Mouse (Mus musculus) naive thymus-derived CD4-positive, alpha-beta T cell, adult 5 months (primary cell): Measurements from ENCODE around the gene Gm21693. TPM values are rescaled to one million over a fixed set of nuclear protein-coding genes. Genes with fewer than 3 reads are reported as not detected.

Experiments
- polyA plus RNA-seq: library from polyadenylated mRNA; unstranded; fragments of 100-300 nt; shearing (Covaris generic); gene quantifications from one replicate; pipeline ENCODE4 v1.2.1, GENCODE M21; 2017

Gm21693 gene
- polyA plus RNA-seq = not detected

DNA sequence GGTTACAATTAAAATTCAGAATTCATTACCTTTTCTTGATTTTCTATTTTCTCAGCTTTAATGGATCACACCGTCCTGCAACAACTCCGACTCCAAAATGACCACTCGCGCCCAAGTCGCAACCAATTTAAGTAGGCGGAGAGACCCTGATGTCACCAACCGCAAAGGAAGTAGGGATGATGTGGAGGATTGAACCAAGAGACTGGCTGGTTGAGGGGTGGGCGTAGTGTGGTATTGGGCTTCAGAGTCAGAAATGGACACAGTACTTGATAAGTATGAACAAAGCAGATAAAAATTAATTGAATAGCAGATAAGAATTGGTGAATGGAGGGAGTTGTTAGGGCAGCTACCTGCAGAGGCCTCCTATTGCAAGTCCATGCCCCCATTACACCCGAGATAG is at the start of gene Gm21693:
Gene Gm21693, minus strand, starts transcription at position 101 of the 400 bp plus-strand sequence.

DNA sequence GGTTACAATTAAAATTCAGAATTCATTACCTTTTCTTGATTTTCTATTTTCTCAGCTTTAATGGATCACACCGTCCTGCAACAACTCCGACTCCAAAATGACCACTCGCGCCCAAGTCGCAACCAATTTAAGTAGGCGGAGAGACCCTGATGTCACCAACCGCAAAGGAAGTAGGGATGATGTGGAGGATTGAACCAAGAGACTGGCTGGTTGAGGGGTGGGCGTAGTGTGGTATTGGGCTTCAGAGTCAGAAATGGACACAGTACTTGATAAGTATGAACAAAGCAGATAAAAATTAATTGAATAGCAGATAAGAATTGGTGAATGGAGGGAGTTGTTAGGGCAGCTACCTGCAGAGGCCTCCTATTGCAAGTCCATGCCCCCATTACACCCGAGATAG is 38.8 kb downstream of the Gm21693 start, which contains the start of gene Gm21677:
Gene Gm21677, minus strand, starts transcription at position 101 of the 400 bp plus-strand sequence.

Other genes starting within 250 kb of the Gm21693 start
- gene Gm21677, start 38.9 kb downstream of the Gm21693 start, polyA plus RNA-seq = not detected
- gene Gm21704, start 64.8 kb upstream of the Gm21693 start, polyA plus RNA-seq = not detected
- not detected for gene Gm21708, start 64.8 kb upstream of the Gm21693 start, polyA plus RNA-seq